Mouse (Mus musculus) liver, embryonic 14.5 days (tissue): Measurements from ENCODE around the gene Atl2.

Experiments used
- CTCF ChIP-seq: IDR thresholded peaks from 2 replicates; pipeline ENCODE4 v1.5.1; 2016; ENCODE audit warnings: antibody characterized with exemption, low read depth, control low read depth
- EP300 ChIP-seq: IDR thresholded peaks from 2 replicates; pipeline ENCODE4 v1.6.1; 2016; ENCODE audit warnings: antibody characterized with exemption, low read depth

- TF ChIP-seq CTCF, result peak; percentile 23; the same call in 1 of the 2 replicates
- no peak for TF ChIP-seq EP300
Measured at GRCm38 (mm10) chr17:79826482-79827034, 69.4 kb downstream of the Atl2 start.
